Mouse (Mus musculus): ENCODE results near the gene Gjb5. TPM values are rescaled to one million over a fixed set of nuclear protein-coding genes. Genes with fewer than 3 reads are reported as not detected.

The Gjb5 gene
- polyA plus RNA-seq, 1 experiment from 2014 or later, result 0.15 TPM

DNA sequence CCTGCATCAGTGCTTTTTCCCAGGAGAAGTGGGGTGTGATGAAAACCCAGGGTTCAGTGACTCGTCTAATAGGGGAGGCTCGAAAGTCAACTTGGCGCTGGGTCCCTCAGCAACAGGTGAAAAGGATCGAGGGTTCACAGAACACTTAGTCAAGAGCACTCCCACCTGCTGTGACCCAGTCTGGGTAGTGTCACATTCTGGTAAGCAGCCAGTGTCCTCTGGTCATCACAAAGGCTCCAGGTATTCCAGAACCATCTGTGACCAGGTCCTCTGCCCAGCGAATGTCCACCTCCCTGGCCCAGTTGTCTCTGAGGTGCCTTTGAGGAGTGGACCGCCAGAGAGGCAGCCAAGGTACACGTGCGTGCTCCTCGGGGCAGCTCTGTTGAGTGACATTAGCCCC, 46.4 kb downstream of the Gjb5 start:
- no peak for ATAC-seq (ENCODE audit: insufficient number of reproducible peaks, low FRiP score)
- H3K9ac ChIP-seq, result peak overlapping the region; percentile 76
- H3K4me2 ChIP-seq, result peak overlapping the region; percentile 84
- peaks cover 35% of the 10 kb centered on the region for H3K27me3 ChIP-seq (replicated peaks)
- no peak overlapping the region for H3K27ac ChIP-seq (ENCODE audit: poor library complexity, severe bottlenecking)
- H3K4me1 ChIP-seq (replicated peaks), result 0 out of 2 replicates have a peak, but pooled peaks cover 10% of the 10 kb centered on the region
- peak overlapping the region; percentile 57 for H3K4me3 ChIP-seq
- H3K9me3 ChIP-seq (replicated peaks), result no peaks in the 10 kb centered on the region
- 43% methylated on average over 9 of the region's 9 CpGs for WGBS
- no peaks in the 10 kb centered on the region for H3K36me3 ChIP-seq

DNA sequence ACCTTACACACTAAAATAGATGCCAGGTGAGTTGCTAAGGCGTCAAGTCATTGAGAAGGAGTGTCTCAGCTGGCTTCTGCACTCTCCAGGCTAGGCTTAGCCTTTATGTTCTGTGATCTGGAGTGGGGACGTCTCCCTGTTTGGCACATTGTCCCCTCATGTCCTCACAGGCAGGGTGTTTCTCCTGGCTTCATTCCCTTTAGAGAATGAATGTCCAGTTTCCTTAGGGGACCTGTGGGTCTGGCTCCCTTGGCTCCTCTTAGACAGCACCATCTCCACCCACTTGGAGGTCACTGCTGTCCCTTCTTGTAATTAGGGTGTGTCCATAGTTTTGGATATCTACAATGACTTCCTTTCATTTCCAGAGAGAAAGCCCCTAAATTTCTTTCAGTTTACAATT, 51.1 kb downstream of the Gjb5 start:
- ATAC-seq (ENCODE audit: insufficient number of reproducible peaks, low FRiP score), result no peak
- H3K4me2 ChIP-seq, result no peak overlapping the region
- H3K4me3 ChIP-seq, result no peak overlapping the region
- H3K4me1 ChIP-seq (replicated peaks), result 0 out of 2 replicates have a peak, but pooled peaks cover 14% of the 10 kb centered on the region
- peaks cover 8% of the 10 kb centered on the region for H3K27me3 ChIP-seq (replicated peaks)
- H3K27ac ChIP-seq (ENCODE audit: poor library complexity, severe bottlenecking), result no peak overlapping the region
- H3K9me3 ChIP-seq (replicated peaks), result no peaks in the 10 kb centered on the region
- 53% methylated on average over 2 of the region's 2 CpGs for WGBS
- no peak overlapping the region for H3K9ac ChIP-seq
- no peaks in the 10 kb centered on the region for H3K36me3 ChIP-seq

Other genes starting within 250 kb of the Gjb5 start
- gene Tmem35b, start 234.5 kb downstream of the Gjb5 start, polyA plus RNA-seq (2016; fragmentation: Nextera tagmentation; extraction: Ambion mirVana), result 13.7 and 14.9 TPM in 2 replicates
- 0.73 and 0.95 TPM in 2 replicates for gene Dlgap3, start 189.0 kb downstream of the Gjb5 start, polyA plus RNA-seq (2016; fragmentation: Nextera tagmentation; extraction: Ambion mirVana)
- gene Smim12, start 114.4 kb downstream of the Gjb5 start, polyA plus RNA-seq (2016; fragmentation: Nextera tagmentation; extraction: Ambion mirVana), result 51.9 and 58.7 TPM in 2 replicates
- gene Gja4, start 44.1 kb downstream of the Gjb5 start, polyA plus RNA-seq (2016; fragmentation: Nextera tagmentation; extraction: Ambion mirVana), result 33.1 and 37.7 TPM in 2 replicates
- 0.19 TPM in 1 of 2 replicates, not detected in the other for gene Gjb3, start 27.3 kb downstream of the Gjb5 start, polyA plus RNA-seq (2016; fragmentation: Nextera tagmentation; extraction: Ambion mirVana)
- not detected in 2 replicates for gene Gjb4, start 4.1 kb downstream of the Gjb5 start, polyA plus RNA-seq (2016; fragmentation: Nextera tagmentation; extraction: Ambion mirVana)

Measured in heart, embryonic 12.5 days (tissue).